Mouse (Mus musculus): ENCODE data around the gene Pms2. TPM values are rescaled to one million over a fixed set of nuclear protein-coding genes. Genes with fewer than 3 reads are reported as not detected.

Pms2 gene
- total RNA-seq, 2 experiments from 2014 or later: 16.9 to 19.0 TPM

DNA sequence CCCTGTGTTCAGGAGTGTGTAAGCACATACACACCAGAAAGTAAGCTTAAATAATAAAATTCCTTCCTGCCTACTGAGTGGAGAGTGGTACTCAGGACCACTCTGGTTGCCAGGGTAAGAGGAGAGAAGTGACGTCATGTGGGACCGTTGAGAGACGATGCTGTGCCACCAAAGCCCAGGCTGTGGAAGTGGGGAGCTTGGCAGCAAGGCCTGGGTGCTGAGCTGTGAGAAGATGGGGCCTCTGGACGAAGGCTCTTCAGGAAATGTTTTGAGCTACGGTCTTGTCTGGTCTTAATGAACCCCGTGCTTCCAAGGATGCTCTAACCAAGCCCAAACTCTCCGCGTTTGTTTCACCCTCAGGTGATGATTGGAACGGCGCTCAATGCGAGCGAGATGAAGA, 20.9 kb downstream of the Pms2 start:
- no peak for DNase-seq (ENCODE audit: low spot score in 2 of 2)
- intact Hi-C loops (cut with DNase I): no loop called here

DNA sequence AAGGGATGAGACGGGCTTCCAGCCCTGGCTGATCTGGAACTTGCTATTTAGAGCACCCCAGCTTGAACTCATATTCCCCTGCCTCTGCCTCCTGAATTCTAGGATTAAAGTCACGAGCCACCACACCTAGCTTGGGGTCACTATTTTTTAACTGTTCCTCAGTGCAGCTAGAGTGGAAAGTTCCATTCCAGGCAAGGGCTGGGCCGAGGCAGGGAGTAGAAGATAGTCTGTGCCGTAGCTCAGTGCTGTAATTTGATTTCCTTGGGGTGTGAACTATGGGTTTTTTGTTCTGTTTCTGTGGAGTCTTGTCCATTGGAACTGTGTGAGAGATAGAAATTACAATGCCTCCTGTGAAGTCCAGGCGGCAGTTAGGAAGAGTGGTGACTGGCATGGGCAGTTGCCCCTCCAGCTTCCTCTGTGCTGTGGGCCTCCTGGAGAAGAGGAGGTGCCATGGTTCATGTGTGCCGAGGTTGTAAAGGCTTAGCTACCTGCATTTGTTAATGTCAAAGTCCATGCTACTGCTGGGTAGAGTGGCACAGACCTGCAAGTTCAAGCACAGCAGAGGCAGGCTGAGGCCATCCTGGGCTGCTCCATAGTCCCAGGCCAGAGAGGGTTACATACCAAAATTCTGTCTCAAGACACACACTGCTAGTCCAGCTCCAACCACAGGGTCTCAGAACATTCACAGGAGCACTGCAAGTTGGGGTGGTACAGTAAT, 22.3 kb downstream of the Pms2 start:
- no peak for DNase-seq (ENCODE audit: low spot score in 2 of 2)
- intact Hi-C loops (cut with DNase I): no loop called here

GRCm38 (mm10) chr5:143932831-143933230, 23.1 kb downstream of the Pms2 start, which contains the start of gene Rsph10b:
Gene Rsph10b, plus strand, starts transcription at chr5:143933035.
- no peak for DNase-seq (ENCODE audit: low spot score in 2 of 2)
- intact Hi-C loops (cut with DNase I): no loop called here

- DNase-seq (ENCODE audit: low spot score in 2 of 2): no peak
- intact Hi-C loops (cut with DNase I): no loop called here
These were observed 23.6 kb downstream of the Pms2 start for GRCm38 (mm10) chr5:143933414-143933813.

DNA sequence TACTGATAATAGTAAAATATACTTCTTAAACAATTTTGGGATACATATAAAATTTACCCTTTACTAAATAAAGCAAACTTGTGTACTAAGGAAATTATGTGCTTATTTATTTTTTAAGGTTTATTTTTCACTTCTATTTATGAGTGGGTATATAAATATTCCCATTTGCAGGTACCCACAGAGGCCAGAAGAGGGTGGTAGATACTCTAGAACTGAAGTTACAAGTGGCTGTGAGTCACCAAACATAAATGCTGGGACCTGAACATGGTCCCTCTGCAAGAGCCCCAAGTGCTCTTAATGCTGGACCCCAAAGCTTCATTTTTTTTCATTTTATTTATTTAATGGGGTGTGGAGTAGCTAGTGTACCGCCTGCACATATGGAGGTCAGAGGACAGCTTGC, 24.1 kb downstream of the Pms2 start:
- intact Hi-C loops (cut with DNase I): no loop called here
- DNase-seq (ENCODE audit: low spot score in 2 of 2): no peak

DNA sequence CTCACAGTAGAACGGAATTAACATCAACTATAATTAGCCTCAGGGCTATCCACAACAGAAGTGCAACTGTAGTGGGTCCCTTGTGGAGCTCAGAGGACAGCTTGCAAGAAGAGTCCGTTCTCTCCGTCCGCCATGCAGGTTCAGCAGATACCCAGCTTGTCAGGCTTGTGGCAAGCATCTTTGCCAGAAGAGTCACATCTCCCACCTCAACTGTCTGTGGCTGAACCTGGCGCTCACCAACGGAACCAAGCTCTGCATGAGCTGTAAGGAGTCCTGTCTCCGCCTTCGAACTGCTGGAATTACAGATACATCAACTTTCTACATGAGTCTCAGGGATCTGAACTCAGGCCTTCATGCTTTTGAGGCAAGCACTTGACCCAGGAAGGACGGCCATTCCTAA, 26.4 kb downstream of the Pms2 start:
- intact Hi-C loops (cut with DNase I): no loop called here

GRCm38 (mm10) chr5:143941588-143941987, 31.8 kb downstream of the Pms2 start:
- peak in 1 of 2 experiments; percentile 37 for DNase-seq (ENCODE audit: low spot score in 2 of 2)
- intact Hi-C loops (cut with DNase I): loop anchor here (5.0 kb wide), 2 partner anchors 36 to 136 kb away; no protein-coding TSS in a partner anchor

More for the DNA sequence above, 26.4 kb downstream of the Pms2 start:
- no peak for DNase-seq (ENCODE audit: low spot score in 2 of 2)

DNA sequence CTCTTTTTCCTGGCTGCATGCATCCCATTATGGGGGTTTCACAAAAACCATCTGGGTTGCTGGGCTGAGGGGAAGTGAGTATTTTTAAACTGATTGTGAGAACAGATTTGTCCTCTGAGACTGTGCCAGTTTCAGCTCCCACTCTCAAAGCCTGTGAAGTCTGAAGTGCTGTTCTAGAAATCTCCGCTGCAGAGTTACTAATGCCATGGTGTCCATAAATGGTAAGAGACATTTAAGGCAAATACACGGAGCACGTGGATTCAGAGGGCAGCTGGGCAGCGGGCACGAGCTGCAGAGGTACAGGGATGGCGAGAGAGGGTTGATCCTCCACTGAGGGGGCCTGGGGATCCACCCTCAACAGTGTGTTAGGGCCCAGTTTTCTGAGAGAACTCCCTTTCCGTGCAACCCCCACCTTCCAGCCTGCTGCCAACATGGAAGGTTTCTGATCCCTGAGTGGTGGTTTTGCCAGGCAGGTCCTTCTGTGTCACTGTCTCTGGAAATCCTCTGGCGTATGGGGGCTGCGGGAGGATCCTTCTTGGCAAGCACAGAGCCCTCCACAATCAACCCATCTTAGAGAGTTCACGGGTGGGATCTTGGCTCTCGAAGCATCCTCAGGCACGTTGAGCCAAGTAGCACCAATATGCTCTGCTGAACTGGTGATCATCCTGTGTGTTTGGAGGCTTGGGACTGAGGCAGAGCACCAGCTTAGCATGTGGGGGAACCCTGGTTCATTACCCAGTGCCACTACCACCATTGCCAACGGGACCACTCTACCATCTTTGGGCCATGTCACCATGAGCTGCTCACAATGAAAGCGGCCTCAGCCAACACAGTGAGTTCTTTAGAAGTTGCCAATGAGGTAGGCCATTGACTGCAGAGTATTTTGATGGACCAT, 33.7 kb downstream of the Pms2 start:
- peak; percentile 81 to 94 for DNase-seq (ENCODE audit: low spot score in 2 of 2)
- intact Hi-C loops (cut with DNase I): loop anchor here (5.0 kb wide), 2 partner anchors 34 to 134 kb away; no protein-coding TSS in a partner anchor

DNA sequence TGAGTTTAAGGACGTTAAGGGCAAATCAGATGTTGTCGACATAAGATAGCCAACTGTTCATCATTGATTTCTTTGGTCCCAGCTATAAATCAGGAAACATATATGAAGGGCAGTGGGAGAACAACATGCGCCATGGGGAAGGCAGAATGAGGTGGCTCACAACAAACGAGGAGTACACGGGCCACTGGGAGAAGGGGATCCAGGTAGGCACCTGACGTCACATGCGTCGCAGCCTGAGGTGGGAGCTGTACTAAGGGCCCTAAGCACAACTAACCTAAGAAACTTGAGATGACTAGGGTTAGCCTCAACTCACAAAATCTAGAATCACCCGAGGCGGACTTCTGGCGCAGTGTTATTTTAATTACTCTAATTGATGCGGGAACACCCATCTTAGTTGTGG, 38.6 kb downstream of the Pms2 start:
- no peak for DNase-seq (ENCODE audit: low spot score in 2 of 2)
- intact Hi-C loops (cut with DNase I): no loop called here

DNA sequence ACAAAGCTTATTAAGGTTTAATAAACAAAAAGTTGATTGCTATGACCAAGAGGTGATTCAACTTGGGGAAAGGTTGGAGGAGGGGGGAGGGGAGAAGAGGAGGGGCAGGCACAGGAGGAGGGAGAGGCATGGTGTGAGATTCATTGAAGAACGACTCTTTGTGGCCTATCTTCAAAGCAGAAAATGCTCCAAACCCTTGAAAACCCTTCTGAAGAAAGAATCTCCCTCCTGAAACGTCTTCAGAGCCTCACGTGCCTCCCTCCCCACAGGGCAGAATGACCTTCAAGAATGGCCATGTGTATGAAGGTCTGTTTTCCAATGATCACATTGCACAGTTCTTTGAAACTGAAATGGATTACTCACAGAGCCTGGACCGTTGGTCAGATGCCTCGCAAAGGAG, 40.3 kb downstream of the Pms2 start:
- intact Hi-C loops (cut with DNase I): no loop called here
- DNase-seq (ENCODE audit: low spot score in 2 of 2): no peak

- DNase-seq (ENCODE audit: low spot score in 2 of 2): no peak
- intact Hi-C loops (cut with DNase I): no loop called here
These were observed 47.3 kb downstream of the Pms2 start for GRCm38 (mm10) chr5:143957101-143957500.

DNA sequence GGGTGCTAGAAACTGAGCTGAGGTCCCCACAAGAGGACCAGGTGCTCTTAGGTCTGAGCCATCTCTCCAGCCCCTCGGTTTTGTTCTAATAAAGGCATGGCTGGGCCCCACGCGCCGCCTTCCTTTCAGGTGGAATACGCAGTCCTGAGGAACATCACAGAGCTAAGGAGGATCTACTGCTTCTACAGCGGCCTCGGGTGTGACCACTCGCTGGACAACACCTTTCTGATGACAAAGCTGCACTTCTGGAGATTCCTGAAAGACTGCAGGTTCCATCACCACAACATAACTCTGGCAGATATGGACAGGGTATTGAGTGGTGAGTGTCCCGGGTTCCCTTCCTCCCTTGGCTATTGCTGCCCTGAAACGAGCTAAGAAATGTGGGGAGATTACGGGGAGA, 49.8 kb downstream of the Pms2 start:
- intact Hi-C loops (cut with DNase I): no loop called here
- DNase-seq (ENCODE audit: low spot score in 2 of 2): no peak

DNA sequence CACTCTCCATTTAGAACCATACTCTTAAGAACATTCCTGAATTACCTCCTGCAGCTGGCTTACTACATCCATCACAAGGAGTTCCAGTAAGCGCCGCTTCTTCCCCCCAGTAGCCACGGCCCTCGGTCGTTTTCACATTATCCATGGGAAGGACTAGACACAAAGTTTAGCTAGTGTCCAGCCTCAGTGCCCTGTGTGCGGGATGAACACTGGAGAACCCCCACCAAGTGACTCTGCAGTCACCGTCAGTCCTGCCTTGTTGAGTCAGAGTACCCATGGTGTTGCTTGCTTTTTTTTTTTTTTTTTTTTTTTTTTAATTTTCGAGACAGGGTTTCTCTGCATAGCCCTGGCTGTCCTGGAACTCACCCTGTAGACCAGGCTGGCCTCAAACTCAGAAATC, 51.4 kb downstream of the Pms2 start:
- DNase-seq (ENCODE audit: low spot score in 2 of 2): no peak
- intact Hi-C loops (cut with DNase I): no loop called here

GRCm38 (mm10) chr5:143965586-143966345, 56.0 kb downstream of the Pms2 start:
- intact Hi-C loops (cut with DNase I): no loop called here
- no peak for DNase-seq (ENCODE audit: low spot score in 2 of 2)

- DNase-seq (ENCODE audit: low spot score in 2 of 2): no peak
- intact Hi-C loops (cut with DNase I): no loop called here
These were observed 56.9 kb downstream of the Pms2 start for GRCm38 (mm10) chr5:143966671-143967070.

DNA sequence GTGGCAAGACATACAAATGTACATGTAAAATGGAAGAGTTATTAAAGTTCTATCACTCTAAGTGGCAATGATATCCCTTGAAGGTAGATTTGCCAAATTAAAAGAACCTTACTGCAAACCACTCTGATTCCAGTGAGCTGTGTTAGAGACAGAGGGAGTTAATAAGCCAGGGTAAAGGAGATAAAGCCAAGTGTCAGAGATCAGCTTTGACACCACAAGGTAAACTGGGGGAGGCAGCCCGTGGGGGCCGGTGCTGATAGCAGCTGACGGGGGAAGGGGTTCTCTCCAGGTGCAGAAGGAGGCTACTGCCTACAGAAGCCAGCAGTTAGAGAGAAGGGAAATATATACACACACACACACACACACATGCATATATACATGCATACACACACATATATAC, 62.9 kb downstream of the Pms2 start:
- intact Hi-C loops (cut with DNase I): no loop called here
- DNase-seq (ENCODE audit: low spot score in 2 of 2): no peak

DNA sequence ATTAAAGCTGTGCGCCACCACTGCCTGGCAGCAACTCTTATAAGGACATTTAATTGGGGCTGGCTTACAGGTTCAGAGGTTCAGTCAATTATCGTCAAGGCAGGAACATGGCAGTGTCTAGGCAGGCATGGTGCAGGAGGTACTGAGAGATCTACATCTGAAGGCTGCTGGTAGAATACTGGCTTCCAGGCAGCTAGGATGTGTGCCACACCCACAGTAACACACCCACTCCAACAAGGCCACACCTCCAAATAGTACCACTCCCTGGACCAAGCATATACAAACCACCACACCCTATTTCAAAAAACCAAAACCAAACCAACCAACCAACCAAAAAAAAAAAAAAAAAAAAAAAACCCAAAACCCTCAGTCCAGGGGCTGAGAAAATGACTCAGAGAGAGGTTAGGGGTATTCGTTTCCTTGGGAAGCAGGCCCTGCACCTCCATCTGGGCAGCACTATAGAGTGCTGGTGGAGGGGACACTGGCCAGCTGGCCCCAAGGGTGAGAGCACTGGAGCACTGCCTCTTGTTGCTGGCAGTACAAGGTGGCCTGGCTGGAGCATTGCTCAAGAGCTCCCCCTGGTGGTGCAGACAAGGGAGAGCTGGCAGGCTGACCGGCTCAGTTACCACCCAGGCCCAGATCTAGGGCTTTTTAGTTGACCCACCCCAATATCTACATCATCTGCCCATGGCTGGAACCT, 65.3 kb downstream of the Pms2 start:
- intact Hi-C loops (cut with DNase I): loop anchor here (5.0 kb wide), 1 partner anchor 33 kb away; no protein-coding TSS in a partner anchor
- peak; percentile 28 to 61 for DNase-seq (ENCODE audit: low spot score in 2 of 2)

GRCm38 (mm10) chr5:143975631-143975933, 65.8 kb downstream of the Pms2 start:
- intact Hi-C loops (cut with DNase I): loop anchor here (5.0 kb wide), 1 partner anchor 33 kb away; no protein-coding TSS in a partner anchor
- no peak for DNase-seq (ENCODE audit: low spot score in 2 of 2)

- intact Hi-C loops (cut with DNase I): loop anchor here (5.0 kb wide), 1 partner anchor 34 kb away; no protein-coding TSS in a partner anchor
- no peak for DNase-seq (ENCODE audit: low spot score in 2 of 2)
These were observed 66.5 kb downstream of the Pms2 start for GRCm38 (mm10) chr5:143976232-143976631.
